Comparison of ENCODE assay signal across 8 mouse cellular contexts in genomic region chr13:63431857-63432191, GRCm38 (mm10).
A peak's percentile ranks its signal among the peaks of the same experiment; 100 is the strongest.
DNase-seq lines count a peak whose midpoint lies in the region; ATAC-seq and TF ChIP-seq lines count a peak whose summit lies in the region.

No protein-coding gene starts in this region.

- H3K4me2 ChIP-seq in heart, embryonic 11.5 days, result peak overlapping the region; percentile 73
- peak overlapping the region; percentile 61 for H3K4me2 ChIP-seq in forebrain, embryonic 13.5 days
- peak overlapping the region; percentile 76 for H3K4me2 ChIP-seq in liver, embryonic 14.5 days (ENCODE audit: low read depth)

- no peak; the same call in 1 of the 2 replicates for ATAC-seq in heart, embryonic 11.5 days (replicated peaks; ENCODE audit: insufficient number of reproducible peaks, low FRiP score, low TSS enrichment)
- no peak for ATAC-seq in forebrain, embryonic 13.5 days
- ATAC-seq in liver, embryonic 14.5 days (ENCODE audit: insufficient read depth), result peak; percentile 17

- peaks cover 5% of the 10 kb centered on the region; the same call in 1 of the 2 replicates for H3K4me1 ChIP-seq in heart, embryonic 11.5 days (ENCODE audit: control insufficient read depth, insufficient read depth, low read length)
- peaks cover 23% of the 10 kb centered on the region for H3K4me1 ChIP-seq in E14TG2a.4 (replicated peaks; ENCODE audit: low read depth, low read length)
- peaks cover 8% of the 10 kb centered on the region; the same call in 1 of the 2 replicates for H3K4me1 ChIP-seq in forebrain, embryonic 13.5 days
- peaks cover 2 to 3% of the 10 kb centered on the region in 2 experiments; a peak in 2 of 4 replicates for H3K4me1 ChIP-seq in liver, embryonic 14.5 days (replicated peaks; ENCODE audit: control insufficient read depth in 2 of 2, insufficient read depth in 2 of 2, low read length in 1 of 2)

- TF ChIP-seq CTCF in E14TG2a.4 (conservative IDR thresholded peaks at IDR 0.05; ENCODE audit: low read length), result no peak
- no peak for TF ChIP-seq CTCF in liver, embryonic 14.5 days (IDR thresholded peaks at IDR 0.05; ENCODE audit: low read depth)

- H3K9me3 ChIP-seq in heart, embryonic 11.5 days (replicated peaks; ENCODE audit: control insufficient read depth, low read length), result no peaks in the 10 kb centered on the region
- no peaks in the 10 kb centered on the region for H3K9me3 ChIP-seq in E14TG2a.4 (ENCODE audit: low read length)
- H3K9me3 ChIP-seq in forebrain, embryonic 13.5 days (replicated peaks), result no peaks in the 10 kb centered on the region
- H3K9me3 ChIP-seq in liver, embryonic 14.5 days (ENCODE audit: control insufficient read depth, low read length), result no peaks in the 10 kb centered on the region

- H3K36me3 ChIP-seq in heart, embryonic 11.5 days (ENCODE audit: control insufficient read depth, insufficient read depth, low read length), result no peaks in the 10 kb centered on the region
- no peaks in the 10 kb centered on the region for H3K36me3 ChIP-seq in E14TG2a.4 (ENCODE audit: insufficient read depth, low read length)
- no peaks in the 10 kb centered on the region for H3K36me3 ChIP-seq in forebrain, embryonic 13.5 days (ENCODE audit: poor library complexity, severe bottlenecking)
- H3K36me3 ChIP-seq in liver, embryonic 14.5 days (replicated peaks; ENCODE audit: control insufficient read depth, insufficient read depth, low read depth), result no peaks in the 10 kb centered on the region

- WGBS in heart, embryonic 11.5 days (ENCODE audit: insufficient replicate concordance), result 19% methylated on average over 5 of the region's 5 CpGs
- WGBS in forebrain, embryonic 13.5 days, result 17% methylated on average over 5 of the region's 5 CpGs
- WGBS in liver, embryonic 14.5 days (ENCODE audit: insufficient replicate concordance), result 5% methylated on average over 5 of the region's 5 CpGs

- H3K27me3 ChIP-seq in heart, embryonic 11.5 days (ENCODE audit: control insufficient read depth, insufficient read depth, low read length), result no peaks in the 10 kb centered on the region
- no peaks in the 10 kb centered on the region for H3K27me3 ChIP-seq in E14TG2a.4 (ENCODE audit: insufficient read depth, low read length)
- H3K27me3 ChIP-seq in forebrain, embryonic 13.5 days, result no peaks in the 10 kb centered on the region
- H3K27me3 ChIP-seq in liver, embryonic 14.5 days (ENCODE audit: control insufficient read depth, insufficient read depth, low read length), result no peaks in the 10 kb centered on the region

- no peak for DNase-seq in heart, postnatal 36 days
- DNase-seq in liver, embryonic 14.5 days (ENCODE audit: low read depth in 3 of 3, low spot score in 3 of 3), result no peak
- DNase-seq in left cerebral cortex, adult 18-20 months (ENCODE audit: low spot score in 2 of 2), result no peak
- DNase-seq in adrenal gland, adult (ENCODE audit: inconsistent age in 2 of 2, low spot score in 1 of 2), result no peak
- DNase-seq in right cerebral cortex, postnatal 10 days (ENCODE audit: low spot score in 2 of 2), result no peak

- H3K9ac ChIP-seq in heart, embryonic 11.5 days (ENCODE audit: low read depth, low read length), result peak overlapping the region; percentile 90
- peak overlapping the region; percentile 77 for H3K9ac ChIP-seq in forebrain, embryonic 13.5 days
- H3K9ac ChIP-seq in liver, embryonic 14.5 days (replicated peaks), result peak overlapping the region; percentile 91

- peak overlapping the region; percentile 72 for H3K4me3 ChIP-seq in heart, embryonic 11.5 days (ENCODE audit: low read depth, low read length)
- peak overlapping the region; percentile 89 for H3K4me3 ChIP-seq in E14TG2a.4 (replicated peaks; ENCODE audit: low read length)
- H3K4me3 ChIP-seq in forebrain, embryonic 13.5 days, result peak overlapping the region; percentile 60
- peak overlapping the region; percentile 80 to 83 for H3K4me3 ChIP-seq in liver, embryonic 14.5 days (ENCODE audit: insufficient read depth in 1 of 2, low read depth in 2 of 2, low read length in 2 of 2)

- intact Hi-C loops in heart, postnatal 36 days (cut with DNase I), result loop anchor here (5.0 kb wide), 3 partner anchors 135 to 385 kb away; partner anchors contain the start of gene Ercc6l2

- H3K27ac ChIP-seq in heart, embryonic 11.5 days (ENCODE audit: low read depth, low read length), result peak overlapping the region; percentile 99
- peak overlapping the region; percentile 93 for H3K27ac ChIP-seq in forebrain, embryonic 13.5 days
- peak overlapping the region; percentile 11 for H3K27ac ChIP-seq in liver, embryonic 14.5 days

- no peak for TF ChIP-seq EP300 in liver, embryonic 14.5 days (IDR thresholded peaks at IDR 0.05; ENCODE audit: low read depth)

Comparison
In these comparisons a context has a peak if more than half of its experiments do, and no peak if none do; other contexts are left out.
1. H3K27ac ChIP-seq: peak in every context shown above with its lines; median percentile 99 in heart, embryonic 11.5 days; 93 in forebrain, embryonic 13.5 days; 11 in liver, embryonic 14.5 days.